Mouse (Mus musculus): Measurements from ENCODE around the gene Nrf1. TPM values are rescaled to one million over a fixed set of nuclear protein-coding genes. Genes with fewer than 3 reads are reported as not detected.

Nrf1 gene
- polyA plus RNA-seq, 1 experiment, result 6.6 TPM

DNA sequence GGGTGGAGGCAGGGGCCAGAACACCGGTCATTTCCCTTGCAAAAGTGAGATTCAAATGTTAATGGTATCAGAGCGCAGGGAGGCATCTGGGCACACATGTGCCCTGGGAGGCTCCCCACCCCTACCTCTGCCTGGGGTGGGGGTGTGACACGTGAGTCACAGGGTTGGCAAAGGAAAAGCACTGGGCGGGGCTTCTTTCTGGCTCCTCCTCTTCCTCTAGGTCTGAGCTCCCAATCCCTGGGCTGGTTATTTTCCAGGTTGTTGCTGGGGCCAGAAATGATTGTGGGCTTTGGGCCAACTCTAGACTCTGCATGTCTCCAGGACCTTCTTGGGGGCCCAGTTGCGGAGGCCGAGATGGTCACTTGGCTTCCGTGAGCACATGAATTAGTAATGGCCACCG, 148.4 kb downstream of the Nrf1 start:
- H3K27ac ChIP-seq (replicated peaks; ENCODE audit: low read depth, low read length), result no peak overlapping the region
- no peaks in the 10 kb centered on the region for H3K4me1 ChIP-seq (ENCODE audit: control insufficient read depth, insufficient read depth, insufficient read length, low read length)
- H3K4me3 ChIP-seq (ENCODE audit: insufficient read depth, low read depth, low read length), result no peak overlapping the region

Other genes starting within 250 kb of the Nrf1 start
- gene Strip2, start 131.0 kb upstream of the Nrf1 start, polyA plus RNA-seq (2012; ENCODE audit: insufficient read depth, insufficient read length, missing spikeins), result 1.7 and 2.1 TPM in 2 replicates